Mouse (Mus musculus) midbrain, embryonic 16.5 days (tissue): ENCODE measurements around the gene Fbxw22. TPM values are rescaled to one million over a fixed set of nuclear protein-coding genes. Genes with fewer than 3 reads are reported as not detected.
"Not testable (repeated sequence)": the region's sequence is repeated elsewhere in the genome, so short reads cannot be mapped to it uniquely, and the experiment has no call there.

ENCODE experiments used
- ATAC-seq: fragments of 200-750 bp; cut with Nextera tagmentation; 2 replicates; pipeline ENCODE4 v1.8.0; 2017; ENCODE audit warnings: moderate TSS enrichment
- H3K27ac ChIP-seq: fragments of 300-500 bp; sonication (generic); 2 replicates; pipeline ENCODE4 v1.5.1; 2014; ENCODE audit warnings: mild to moderate bottlenecking, low read length, mixed read lengths
- H3K27me3 ChIP-seq: fragments of 300-500 bp; sonication (generic); 2 replicates; pipeline ENCODE4 v1.6.1; 2014; ENCODE audit warnings: low read depth, low read length, mixed read lengths; ENCODE audit not compliant: control insufficient read depth, insufficient read depth
- H3K36me3 ChIP-seq: fragments of 300-500 bp; sonication (generic); 2 replicates; pipeline ENCODE4 v1.6.1; 2014; ENCODE audit warnings: mild to moderate bottlenecking, low read length, moderate library complexity, mixed read lengths; ENCODE audit not compliant: control insufficient read depth, insufficient read depth
- H3K4me1 ChIP-seq: fragments of 300-500 bp; sonication (generic); 2 replicates; pipeline ENCODE4 v1.6.1; 2014; ENCODE audit warnings: mild to moderate bottlenecking, low read length, mixed read lengths; ENCODE audit not compliant: control insufficient read depth, insufficient read depth
- H3K4me2 ChIP-seq: fragments of 300-500 bp; sonication (generic); 2 replicates; pipeline ENCODE4 v1.6.1; 2014; ENCODE audit warnings: mild to moderate bottlenecking, low read length, mixed read lengths
- H3K4me3 ChIP-seq: fragments of 300-500 bp; sonication (generic); 2 replicates; pipeline ENCODE4 v1.5.1; 2014; ENCODE audit warnings: low read depth, mild to moderate bottlenecking, low read length, moderate library complexity, mixed read lengths
- H3K9ac ChIP-seq: fragments of 300-500 bp; sonication (generic); 2 replicates; pipeline ENCODE4 v1.6.1; 2014; ENCODE audit warnings: low read depth, low read length, mixed read lengths
- H3K9me3 ChIP-seq: fragments of 300-500 bp; sonication (generic); replicated peaks from 2 replicates; pipeline ENCODE4 v1.6.1; 2014; ENCODE audit warnings: mild to moderate bottlenecking, low read length, mixed read lengths; ENCODE audit not compliant: control insufficient read depth, poor library complexity, severe bottlenecking
- WGBS: fragments of 180-500 bp; shearing (Covaris S2); extraction: QIAGEN DNeasy Blood & Tissue Kit; methylation state at CpG from one replicate; pipeline ENCODE4 v1.1.7; 2014; 5-methylcytosine and 5-hydroxymethylcytosine counted together
- polyA plus RNA-seq: library from polyadenylated mRNA; unstranded; fragments of >200 nt; fragmentation: Nextera tagmentation; extraction: Ambion mirVana; gene quantifications from 2 replicates; pipeline ENCODE4 v1.2.1, GENCODE M21; 2015

The Fbxw22 gene
- polyA plus RNA-seq, result not detected in 2 replicates

DNA sequence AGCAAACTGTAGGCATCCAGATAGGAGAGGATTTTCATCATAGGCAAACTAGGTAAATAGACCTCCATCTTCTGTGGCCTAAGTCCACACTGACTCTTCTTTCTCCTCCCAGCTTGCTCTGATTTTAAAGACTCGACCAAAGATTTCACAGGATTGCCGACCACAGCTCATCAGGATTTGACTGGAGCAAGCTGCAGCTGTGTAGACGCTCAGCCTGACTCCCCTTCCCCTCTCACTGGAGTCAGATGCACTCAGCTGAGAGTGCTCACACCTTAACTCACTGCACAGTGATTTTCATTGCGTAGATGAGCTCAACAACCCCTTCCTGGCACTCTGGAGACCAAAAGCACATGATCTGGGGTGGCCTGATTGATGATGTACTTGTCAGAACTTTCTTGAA, at the start of gene Fbxw22:
TSS of gene Fbxw22 (minus strand) at position 101 of the 400 bp plus-strand sequence.
- not testable (repeated sequence) for H3K27me3 ChIP-seq, H3K27ac ChIP-seq, H3K4me1 ChIP-seq, H3K9ac ChIP-seq, H3K4me3 ChIP-seq, ATAC-seq, H3K36me3 ChIP-seq, H3K9me3 ChIP-seq, H3K4me2 ChIP-seq
- 75% methylated on average over 4 of the region's 4 CpGs for WGBS

DNA sequence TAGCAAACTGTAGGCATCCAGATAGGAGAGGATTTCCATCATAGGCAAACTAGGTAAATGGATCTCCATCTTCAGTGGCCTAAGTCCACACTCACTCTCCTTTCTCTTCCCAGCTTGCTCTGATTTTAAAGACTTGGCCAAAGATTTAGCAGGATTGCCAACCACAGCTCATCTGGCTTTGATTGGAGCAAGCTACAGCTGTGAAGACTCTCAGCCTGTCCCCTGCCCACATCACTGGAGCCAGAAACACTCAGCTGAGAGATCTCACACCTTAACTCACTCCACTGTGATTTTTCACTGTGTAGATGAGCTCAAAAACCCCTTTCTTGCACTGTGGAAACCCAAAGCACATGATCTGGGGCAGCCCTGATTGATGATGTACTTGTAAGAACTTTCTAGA, 44.9 kb upstream of the Fbxw22 start, which contains the start of gene Fbxw16:
TSS of gene Fbxw16 (minus strand) at position 101 of the 400 bp plus-strand sequence.
- no peak within 1 kb of the TSS for H3K9ac ChIP-seq
- no peak within 1 kb of the TSS for H3K4me2 ChIP-seq
- no peak within 1 kb of the TSS for H3K27ac ChIP-seq
- H3K27me3 ChIP-seq, result no peaks in the 10 kb centered on the region
- H3K36me3 ChIP-seq, result no peaks in the 10 kb centered on the region
- no peak for ATAC-seq
- H3K9me3 ChIP-seq, result no peaks in the 10 kb centered on the region
- H3K4me3 ChIP-seq, result no peak within 1 kb of the TSS
- no peaks in the 10 kb centered on the region for H3K4me1 ChIP-seq

DNA sequence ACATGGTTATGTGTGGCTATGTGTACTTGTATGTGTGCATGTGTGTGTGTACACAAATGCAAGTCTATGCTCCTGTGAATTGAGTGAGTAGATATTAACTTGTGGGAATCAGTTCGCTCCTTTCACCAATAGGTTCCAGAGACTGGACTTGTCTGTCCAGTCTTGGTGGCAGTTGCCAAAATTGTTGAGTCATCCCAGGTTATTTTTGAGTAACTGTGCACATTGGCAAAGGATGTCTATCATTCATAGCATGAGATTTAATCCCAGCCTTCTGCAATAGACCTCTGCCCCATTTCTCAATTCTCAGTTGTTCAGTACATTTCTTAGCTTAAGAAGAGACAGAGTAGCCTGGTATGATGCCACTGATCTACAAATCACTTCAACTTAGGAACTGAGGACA, 28.9 kb upstream of the Fbxw22 start:
- no peak for ATAC-seq
- H3K4me2 ChIP-seq, result no peak overlapping the region

DNA sequence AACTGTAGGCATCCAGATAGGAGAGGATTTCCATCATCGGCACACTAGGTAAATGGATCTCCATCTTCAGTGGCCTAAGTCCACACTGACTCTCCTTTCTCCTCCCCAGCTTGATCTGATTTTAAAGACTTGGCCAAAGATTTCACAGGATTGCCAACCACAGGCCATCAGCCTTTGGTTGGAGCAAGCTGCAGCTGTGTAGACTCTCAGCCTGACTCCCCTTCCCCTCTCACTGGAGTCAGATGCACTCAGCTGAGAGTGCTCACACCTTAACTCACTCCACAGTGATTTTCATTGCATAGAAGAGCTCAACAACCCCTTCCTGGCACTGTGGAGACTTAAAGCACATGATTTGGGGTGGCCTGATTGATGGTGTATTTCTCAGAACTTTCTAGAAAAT, 64.5 kb downstream of the Fbxw22 start, which contains the start of gene Fbxw28:
TSS of gene Fbxw28 (minus strand) at position 101 of the 400 bp plus-strand sequence.
- not testable (repeated sequence) for H3K9ac ChIP-seq, H3K27ac ChIP-seq, H3K4me3 ChIP-seq, H3K4me1 ChIP-seq, H3K36me3 ChIP-seq, ATAC-seq, H3K9me3 ChIP-seq, H3K4me2 ChIP-seq, H3K27me3 ChIP-seq
- WGBS, result no CpG with 5 or more reads among the region's 1 CpGs

More for the DNA sequence above, 28.9 kb upstream of the Fbxw22 start:
- H3K4me3 ChIP-seq, result no peak overlapping the region
- no peaks in the 10 kb centered on the region for H3K36me3 ChIP-seq
- no peaks in the 10 kb centered on the region for H3K4me1 ChIP-seq
- H3K27ac ChIP-seq, result no peak overlapping the region
- H3K9me3 ChIP-seq, result no peaks in the 10 kb centered on the region
- no peak overlapping the region for H3K9ac ChIP-seq
- 88% methylated on average over 1 of the region's 1 CpGs for WGBS
- H3K27me3 ChIP-seq, result no peaks in the 10 kb centered on the region

Other genes starting within 250 kb of the Fbxw22 start
- gene Fbxw21, start 242.3 kb downstream of the Fbxw22 start, polyA plus RNA-seq, result not detected in 2 replicates
- gene Fbxw13, start 208.3 kb downstream of the Fbxw22 start, polyA plus RNA-seq, result not detected in 2 replicates
- not detected in 2 replicates for gene Fbxw20, start 169.5 kb downstream of the Fbxw22 start, polyA plus RNA-seq
- gene Fbxw14, start 116.6 kb downstream of the Fbxw22 start, polyA plus RNA-seq, result not detected in 2 replicates
- gene Fbxw28, start 64.6 kb downstream of the Fbxw22 start, polyA plus RNA-seq, result not detected in 2 replicates
- not detected in 2 replicates for gene Fbxw16, start 44.8 kb upstream of the Fbxw22 start, polyA plus RNA-seq
- not detected in 2 replicates for gene Fbxw19, start 91.6 kb upstream of the Fbxw22 start, polyA plus RNA-seq
- not detected in 2 replicates for gene Fbxw15, start 164.0 kb upstream of the Fbxw22 start, polyA plus RNA-seq
- gene Fbxw24, start 221.8 kb upstream of the Fbxw22 start, polyA plus RNA-seq, result not detected in 2 replicates